Mouse (Mus musculus) G1E (cell line): ENCODE results near the gene Anxa11. TPM values are rescaled to one million over a fixed set of nuclear protein-coding genes. Genes with fewer than 3 reads are reported as not detected.

Source experiments
- ATAC-seq: 2 replicates; pipeline ENCODE4 v1.8.0; 2016; ENCODE audit warnings: mild to moderate bottlenecking; ENCODE audit not compliant: insufficient number of reproducible peaks, poor library complexity, low FRiP score, severe bottlenecking; ENCODE audit errors: extremely low read depth
- DNase-seq: peaks from one replicate; pipeline ENCODE4 v3.0.0; 2012; ENCODE audit warnings: low spot score
- H3K27me3 ChIP-seq: 2 replicates; pipeline ENCODE4 v1.6.1; 2012; ENCODE audit warnings: mild to moderate bottlenecking, low read length, inconsistent platforms; ENCODE audit not compliant: insufficient read depth
- H3K36me3 ChIP-seq: replicated peaks from 2 replicates; pipeline ENCODE3; 2012; ENCODE audit warnings: mild to moderate bottlenecking, inconsistent platforms
- H3K4me1 ChIP-seq: 2 replicates; pipeline ENCODE4 v1.6.1; 2012; ENCODE audit warnings: low read depth, low read length, inconsistent platforms, mixed read lengths; ENCODE audit not compliant: insufficient read depth
- H3K4me3 ChIP-seq: 2 replicates; pipeline ENCODE4 v1.5.1; 2012; ENCODE audit warnings: low read depth, mild to moderate bottlenecking, inconsistent platforms, low read length, moderate library complexity, mixed read lengths
- H3K9me3 ChIP-seq: replicated peaks from 2 replicates; pipeline ENCODE4 v1.6.1; 2012; ENCODE audit warnings: inconsistent platforms
- CTCF ChIP-seq: IDR thresholded peaks from 2 replicates; pipeline ENCODE4 v1.5.1; 2012; ENCODE audit warnings: low read depth, low read length, inconsistent platforms, mixed read lengths
- GATA1 ChIP-seq: IDR thresholded peaks from 2 replicates; pipeline ENCODE4 v1.6.1; 2012; ENCODE audit warnings: borderline replicate concordance, low read length, inconsistent platforms, mixed read lengths
- GATA2 ChIP-seq: IDR thresholded peaks from 2 replicates; pipeline ENCODE4 v1.6.1; 2012; ENCODE audit warnings: low read depth, low read length, inconsistent platforms, borderline replicate concordance
- POLR2AphosphoS5 ChIP-seq: IDR thresholded peaks from 2 replicates; pipeline ENCODE4 v1.6.1; 2012; ENCODE audit warnings: low read depth, low read length, inconsistent platforms; ENCODE audit not compliant: insufficient replicate concordance
- TAL1 ChIP-seq: conservative IDR thresholded peaks from 2 replicates; pipeline ENCODE4 v1.6.1; 2012; ENCODE audit warnings: low read depth, low read length, inconsistent platforms, mixed read lengths
- polyA plus RNA-seq: library from polyadenylated mRNA; stranded (reverse); fragments of >175 nt; gene quantifications from 2 replicates; pipeline ENCODE4 v1.2.3, GENCODE M21; 2012
- total RNA-seq, 2 experiments: library from RNA; stranded (forward) in 1 of 2; stranded (reverse) in 1 of 2; fragments of 200-1000 nt in 1 of 2; fragments of >200 nt in 1 of 2; fragmentation: Nextera tagmentation in 1 of 2; gene quantifications; 2 replicates each; pipeline ENCODE4 v1.2.3; 2014 to 2017

The Anxa11 gene
- total and polyA plus RNA-seq, 3 experiments, result 4.5 to 51.5 (median 24.7) TPM

DNA sequence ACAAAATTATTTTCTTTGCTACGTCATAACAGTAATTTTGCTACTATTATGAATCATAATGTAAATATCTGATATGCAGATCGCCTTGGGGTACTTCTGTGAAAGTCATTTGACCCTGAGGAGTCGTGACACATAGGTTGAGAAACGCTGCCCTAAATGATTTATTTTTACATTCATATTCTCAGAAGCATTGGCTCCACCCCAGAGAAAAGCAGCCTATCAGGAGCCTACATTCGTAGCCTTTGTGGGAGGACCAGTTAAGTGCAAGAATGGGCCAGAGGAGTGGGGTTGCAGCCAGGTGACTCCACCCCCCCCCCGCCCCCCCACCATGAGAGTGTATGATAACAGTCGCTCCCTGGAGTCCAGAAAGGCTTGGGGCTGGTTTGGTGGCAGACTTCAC is 2.2 kb upstream of the Anxa11 start:
- Histone ChIP-seq H3K4me1 (peaks cover 15% of the 10 kb centered on the region), H3K9me3 (no peaks in the 10 kb centered on the region), H3K36me3 (peaks cover 3% of the 10 kb centered on the region), H3K4me3 (no peak overlapping the region), H3K27me3 (no peaks in the 10 kb centered on the region)
- TF ChIP-seq POLR2AphosphoS5 (no peak), GATA1 (no peak), GATA2 (no peak), TAL1 (no peak), CTCF (no peak)
- ATAC-seq (no peak), DNase-seq (no peak)

DNA sequence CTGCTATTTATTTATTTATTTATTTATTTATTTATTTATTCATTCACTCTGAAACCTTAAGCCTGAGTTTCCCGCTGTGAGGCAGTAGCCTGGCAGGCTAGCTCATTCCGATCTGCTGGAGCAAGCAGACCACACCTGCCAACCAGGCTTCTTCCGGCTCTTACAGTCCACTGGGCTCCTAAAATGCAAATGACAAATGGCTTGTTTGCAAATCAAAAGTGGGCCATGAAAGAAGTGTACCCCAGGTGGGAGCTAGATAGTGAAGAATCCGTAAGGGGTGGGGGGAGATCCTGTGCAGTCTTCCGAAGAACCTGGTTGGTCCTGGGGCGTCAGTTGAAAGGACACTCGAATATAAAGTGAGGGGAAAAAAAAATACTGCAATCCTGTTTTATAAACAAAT is 995 bp upstream of the Anxa11 start:
- Histone ChIP-seq H3K4me1 (peaks cover 15% of the 10 kb centered on the region), H3K4me3 (no peak overlapping the region), H3K27me3 (no peaks in the 10 kb centered on the region), H3K9me3 (no peaks in the 10 kb centered on the region), H3K36me3 (peaks cover 9% of the 10 kb centered on the region)
- no peak for DNase-seq
- ATAC-seq, result no peak
- TF ChIP-seq POLR2AphosphoS5, result no peak
- no peak for TF ChIP-seq GATA1
- TF ChIP-seq TAL1, result no peak
- no peak for TF ChIP-seq CTCF
- no peak for TF ChIP-seq GATA2

DNA sequence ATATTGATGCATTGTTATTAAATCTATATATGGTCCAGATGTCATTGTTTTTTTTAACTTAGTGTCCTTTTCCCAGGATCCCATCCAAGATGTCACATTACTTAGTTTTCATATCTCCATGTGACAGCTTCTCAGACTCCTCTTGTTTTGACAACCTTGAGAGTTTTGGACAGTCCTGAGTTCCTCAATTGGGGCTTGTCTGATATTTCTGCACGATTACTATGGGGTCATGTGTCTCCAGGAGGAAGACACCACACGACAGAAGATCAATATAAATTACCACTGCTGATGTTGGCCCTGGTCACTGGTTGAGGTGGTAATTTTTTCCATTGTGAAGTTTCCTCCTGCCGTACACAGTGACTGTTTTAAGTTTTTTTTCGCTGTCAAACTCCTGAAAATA is 377 bp upstream of the Anxa11 start:
- peak; percentile 23; the same call in 1 of the 2 replicates for ATAC-seq

GRCm38 (mm10) chr14:25842688-25843003 is 690 bp downstream of the Anxa11 start:
- H3K27me3 ChIP-seq, result no peaks in the 10 kb centered on the region
- 0 out of 2 replicates have a peak, but pooled peaks have one; percentile 6 for ATAC-seq
- no peak for DNase-seq
- peak overlapping the region; percentile 82 for H3K4me3 ChIP-seq
- peaks cover 19% of the 10 kb centered on the region for H3K4me1 ChIP-seq
- no peaks in the 10 kb centered on the region for H3K9me3 ChIP-seq
- TF ChIP-seq POLR2AphosphoS5 (no peak), GATA1 (no peak), CTCF (no peak), TAL1 (no peak), GATA2 (no peak)
- peaks cover 12% of the 10 kb centered on the region for H3K36me3 ChIP-seq

More for the DNA sequence above, 377 bp upstream of the Anxa11 start:
- peak overlapping the region; percentile 82 for H3K4me3 ChIP-seq
- no peak for DNase-seq
- no peaks in the 10 kb centered on the region for H3K9me3 ChIP-seq
- no peak for TF ChIP-seq CTCF
- no peak for TF ChIP-seq GATA1
- TF ChIP-seq GATA2, result no peak
- TF ChIP-seq TAL1, result no peak
- no peak for TF ChIP-seq POLR2AphosphoS5
- H3K36me3 ChIP-seq, result peaks cover 11% of the 10 kb centered on the region
- H3K4me1 ChIP-seq, result peaks cover 15% of the 10 kb centered on the region
- H3K27me3 ChIP-seq, result no peaks in the 10 kb centered on the region

DNA sequence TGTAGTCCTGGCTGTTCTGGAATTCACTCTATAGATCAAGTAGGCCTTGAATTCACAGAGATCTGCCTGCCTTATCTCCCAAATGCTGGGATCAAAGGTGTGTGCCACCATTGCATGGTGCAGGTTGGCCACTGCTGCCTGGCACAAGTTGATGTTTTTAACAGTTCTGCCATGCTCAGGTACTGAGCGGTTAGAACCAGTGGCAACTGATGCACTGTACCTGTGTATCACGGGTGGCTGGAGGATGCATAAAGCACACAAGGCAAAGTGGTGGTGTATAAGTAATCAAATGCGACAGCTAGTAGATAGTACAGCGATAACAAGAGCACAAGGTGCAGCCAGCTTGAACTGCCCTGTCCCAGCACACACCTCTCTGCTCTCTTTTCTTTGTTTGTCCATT is 2.4 kb downstream of the Anxa11 start:
- TF ChIP-seq GATA1 (no peak), GATA2 (no peak), POLR2AphosphoS5 (no peak), TAL1 (no peak), CTCF (no peak)

DNA sequence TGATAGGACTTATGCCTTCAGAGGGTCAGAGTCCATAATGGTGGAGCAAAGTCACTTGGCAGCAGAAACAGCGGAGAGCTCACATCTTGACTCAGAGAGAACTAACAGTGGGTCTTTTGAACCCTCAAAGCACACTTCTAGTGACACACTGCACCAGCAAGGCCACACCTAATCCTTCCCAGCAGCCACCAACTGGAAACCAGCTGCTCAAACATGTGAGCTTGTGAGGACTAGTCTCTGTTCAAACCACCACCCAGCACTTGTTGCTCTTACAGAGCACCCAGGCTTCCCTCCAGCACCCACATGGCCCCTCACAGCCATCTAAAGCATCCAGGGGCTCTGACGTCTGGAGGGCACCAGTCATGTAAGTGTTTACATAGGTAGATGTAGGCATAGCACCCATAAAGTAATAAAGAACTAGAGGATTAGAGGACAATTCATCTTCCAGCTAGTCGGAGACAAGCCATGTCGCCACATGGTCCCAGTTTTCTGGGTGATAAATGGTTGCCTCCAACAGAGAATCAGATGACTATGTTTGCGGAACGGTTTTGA is 4.0 kb downstream of the Anxa11 start:
- DNase-seq, result no peak
- no peak for ATAC-seq
- Histone ChIP-seq H3K36me3 (peaks cover 19% of the 10 kb centered on the region), H3K9me3 (no peaks in the 10 kb centered on the region), H3K4me1 (peaks cover 21% of the 10 kb centered on the region), H3K4me3 (no peak overlapping the region), H3K27me3 (no peaks in the 10 kb centered on the region)
- TF ChIP-seq GATA1 (no peak), CTCF (no peak), GATA2 (no peak), POLR2AphosphoS5 (no peak), TAL1 (no peak)

More for the DNA sequence above, 2.4 kb downstream of the Anxa11 start:
- H3K27me3 ChIP-seq, result no peaks in the 10 kb centered on the region
- no peaks in the 10 kb centered on the region for H3K9me3 ChIP-seq
- no peak overlapping the region for H3K4me3 ChIP-seq
- no peak for ATAC-seq
- H3K36me3 ChIP-seq, result peaks cover 19% of the 10 kb centered on the region
- DNase-seq, result no peak
- peaks cover 21% of the 10 kb centered on the region for H3K4me1 ChIP-seq
